Mouse (Mus musculus): ENCODE results near the gene Sppl2b.
"Not testable (repeated sequence)": the region's sequence is repeated elsewhere in the genome, so short reads cannot be mapped to it uniquely, and the experiment has no call there.

Gene Sppl2b

DNA sequence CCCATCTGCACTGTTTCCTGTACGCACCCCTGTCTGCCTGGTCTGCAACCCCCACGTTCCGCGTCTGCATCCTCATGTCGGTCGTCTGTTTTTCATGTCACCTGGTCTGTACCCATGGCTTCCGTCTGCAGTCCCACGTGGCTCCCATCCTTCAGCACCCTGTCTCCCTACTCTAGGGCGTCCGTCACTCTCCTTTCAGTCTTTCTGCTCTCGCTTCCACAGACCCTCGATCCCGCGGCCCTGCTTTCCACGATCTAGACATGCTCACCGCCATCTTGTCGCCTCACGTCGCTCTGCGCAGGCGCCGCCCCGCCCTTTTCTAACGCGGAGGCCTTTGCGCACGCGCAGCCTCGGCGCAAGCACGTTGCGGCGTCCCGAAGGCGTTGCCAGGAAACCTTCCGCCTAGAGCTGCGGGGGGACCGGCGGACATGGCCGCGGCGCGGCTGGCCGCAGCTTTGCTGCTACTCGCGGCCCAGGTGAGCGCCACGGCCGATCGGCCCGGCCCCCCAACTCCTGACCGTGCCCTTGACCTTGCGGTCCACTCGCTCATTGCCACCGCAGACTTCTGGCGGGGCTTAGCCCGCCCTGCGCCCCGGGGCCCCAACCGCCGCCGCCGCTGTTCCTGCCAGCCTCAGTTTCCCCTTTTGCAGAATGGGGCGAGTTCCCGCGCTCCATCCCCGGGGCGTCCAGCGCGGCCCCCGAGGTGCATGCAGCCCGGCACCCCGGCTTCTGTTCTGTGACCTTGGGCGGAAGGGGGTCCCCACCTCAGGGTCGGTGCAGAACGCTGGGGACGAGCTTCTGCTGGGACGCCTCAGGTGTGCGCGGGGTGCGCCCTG lies at the start of gene Sppl2b, which contains the start of gene Lsm7:
Sppl2b (plus strand) TSS at position 363 of the 836 bp plus-strand sequence.
Lsm7 (minus strand) TSS at position 297 of the 836 bp plus-strand sequence.
- peak; percentile 99 for DNase-seq (ENCODE audit: low spot score)

GRCm38 (mm10) chr10:80805322-80805721 lies 49.8 kb upstream of the Sppl2b start:
- no peak for DNase-seq (ENCODE audit: low spot score)

DNA sequence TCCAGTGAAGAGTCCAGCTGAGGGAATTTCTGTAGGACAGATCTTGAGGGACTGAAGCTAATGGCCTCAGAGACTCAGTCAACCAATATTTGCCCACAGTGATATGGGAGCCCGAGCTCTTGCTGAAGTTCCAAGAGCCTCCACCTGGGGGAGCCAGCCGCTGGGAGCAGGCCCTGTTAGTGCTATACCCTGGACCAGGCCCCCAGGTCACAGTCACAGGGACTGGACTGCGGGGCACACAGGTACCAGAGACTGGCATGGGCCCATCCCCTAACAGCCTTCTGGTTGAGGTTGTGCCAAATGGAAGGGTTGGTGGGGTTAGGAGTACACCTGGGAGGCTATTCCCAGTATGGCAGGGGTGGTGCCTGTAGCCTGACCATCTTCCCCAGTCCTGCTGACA lies 49.1 kb upstream of the Sppl2b start:
- DNase-seq (ENCODE audit: low spot score): peak; percentile 78

DNA sequence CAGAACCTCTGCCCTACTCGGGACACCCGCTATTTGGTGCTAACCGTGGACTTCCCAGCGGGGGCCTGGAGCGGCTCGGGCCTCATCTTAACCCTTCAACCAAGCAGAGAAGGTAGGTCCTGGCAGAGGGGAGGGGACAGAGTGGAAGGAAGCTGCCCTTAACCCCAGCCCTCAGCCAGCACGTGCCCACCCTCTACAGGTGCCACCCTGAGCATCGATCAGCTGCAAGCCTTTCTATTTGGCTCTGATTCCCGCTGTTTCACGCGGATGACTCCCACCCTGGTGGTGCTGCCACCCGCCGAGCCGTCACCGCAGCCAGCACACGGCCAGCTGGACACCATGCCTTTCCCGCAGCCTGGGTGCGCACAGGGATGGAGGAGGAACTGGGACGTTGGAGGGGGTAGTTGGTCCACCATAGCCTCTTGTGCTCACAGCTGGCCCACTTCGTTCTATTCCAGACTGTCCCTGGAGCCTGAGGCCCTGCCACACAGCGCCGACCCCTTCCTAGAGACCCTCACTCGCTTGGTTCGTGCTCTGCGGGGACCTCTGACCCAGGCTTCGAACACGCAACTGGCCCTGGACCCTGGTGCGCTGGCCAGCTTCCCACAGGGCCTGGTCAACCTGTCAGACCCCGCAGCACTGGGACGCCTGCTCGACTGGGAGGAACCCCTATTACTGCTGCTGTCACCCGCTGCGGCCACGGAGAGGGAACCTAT lies 48.6 kb upstream of the Sppl2b start:
- no peak for DNase-seq (ENCODE audit: low spot score)

DNA sequence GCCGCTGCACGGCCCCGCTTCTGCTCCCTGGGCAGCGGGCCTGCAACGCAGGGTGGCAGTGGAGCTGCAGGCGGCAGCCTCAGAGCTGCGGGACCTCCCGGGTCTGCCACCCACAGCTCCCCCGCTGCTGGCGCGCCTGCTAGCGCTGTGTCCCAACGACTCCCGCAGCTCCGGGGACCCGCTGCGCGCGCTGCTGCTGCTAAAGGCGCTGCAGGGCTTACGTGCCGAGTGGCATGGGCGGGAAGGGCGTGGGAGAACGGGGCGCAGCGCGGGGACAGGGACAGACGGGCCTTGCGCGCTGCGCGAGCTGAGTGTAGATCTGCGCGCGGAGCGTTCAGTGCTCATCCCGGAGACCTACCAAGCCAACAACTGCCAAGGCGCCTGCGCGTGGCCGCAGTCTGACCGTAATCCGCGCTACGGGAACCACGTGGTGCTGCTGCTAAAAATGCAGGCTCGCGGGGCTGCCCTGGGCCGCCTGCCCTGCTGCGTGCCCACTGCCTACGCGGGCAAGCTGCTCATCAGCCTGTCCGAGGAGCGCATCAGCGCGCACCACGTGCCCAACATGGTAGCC lies 47.9 kb upstream of the Sppl2b start:
- DNase-seq (ENCODE audit: low spot score): peak; percentile 53

DNA sequence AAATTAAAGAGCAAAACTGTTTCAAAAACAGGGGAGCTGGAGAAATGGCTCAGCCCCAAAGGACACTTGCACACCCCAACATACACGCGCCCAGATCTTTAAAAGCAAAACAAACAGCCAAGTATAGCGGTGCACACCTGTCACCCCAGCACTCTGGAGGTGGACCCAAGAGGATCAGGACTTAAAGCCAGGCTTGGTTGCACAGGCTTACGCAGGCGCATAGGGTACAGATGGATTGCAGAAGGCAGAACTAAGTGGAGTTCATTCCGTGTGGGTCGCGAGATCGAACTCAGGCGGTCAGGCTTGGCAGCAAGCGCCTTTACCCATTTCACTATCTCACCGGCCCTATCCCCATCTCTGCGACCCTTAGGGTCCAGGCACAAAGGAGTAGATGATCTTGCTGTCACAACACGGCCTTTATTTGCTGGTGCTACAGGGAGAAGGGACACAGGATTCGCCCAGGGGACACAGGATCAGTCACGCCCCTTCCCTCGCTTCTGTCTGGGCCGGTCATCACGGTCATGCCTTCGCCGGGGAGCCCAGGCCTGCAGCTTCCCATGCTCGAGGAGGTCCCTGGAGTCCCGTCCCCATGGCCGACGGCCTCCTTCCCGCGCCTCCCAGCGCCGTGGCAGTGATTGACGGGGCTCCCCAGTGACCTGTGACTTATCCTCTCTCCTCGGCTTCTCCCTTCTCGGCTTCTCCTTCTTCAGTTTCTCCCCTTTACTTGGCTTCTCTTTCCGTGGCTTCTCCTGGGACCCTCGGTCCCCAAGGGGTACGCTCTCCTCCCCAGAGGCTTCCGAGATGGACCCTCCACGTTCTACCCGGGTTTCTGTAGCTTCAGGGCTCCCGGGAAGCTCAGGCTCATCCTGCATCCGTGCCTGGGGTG lies 46.7 kb upstream of the Sppl2b start:
- no peak for DNase-seq (ENCODE audit: low spot score)

- DNase-seq (ENCODE audit: low spot score): no peak
These were observed 46.0 kb upstream of the Sppl2b start for GRCm38 (mm10) chr10:80808985-80809632.

DNA sequence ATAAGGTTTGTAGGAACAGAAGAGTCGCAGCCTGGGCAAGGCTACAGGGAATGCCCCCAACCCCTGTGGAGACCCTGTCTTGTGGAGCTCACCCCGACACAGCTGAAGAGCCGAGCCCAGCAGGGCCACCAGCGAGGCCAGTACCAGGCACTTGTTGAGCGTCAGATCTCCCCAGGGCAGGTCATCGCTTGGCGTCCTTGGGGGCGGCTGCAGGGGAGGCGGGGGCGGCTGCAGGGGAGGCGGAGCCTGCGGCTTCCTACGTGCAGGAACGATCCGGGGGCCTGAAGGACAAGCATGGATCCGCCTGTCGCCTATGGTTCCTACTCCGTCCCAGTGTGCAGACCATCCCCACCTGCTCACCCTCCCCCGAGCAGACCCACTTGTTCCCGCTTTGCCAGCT lies 45.0 kb upstream of the Sppl2b start:
- no peak for DNase-seq (ENCODE audit: low spot score)

DNA sequence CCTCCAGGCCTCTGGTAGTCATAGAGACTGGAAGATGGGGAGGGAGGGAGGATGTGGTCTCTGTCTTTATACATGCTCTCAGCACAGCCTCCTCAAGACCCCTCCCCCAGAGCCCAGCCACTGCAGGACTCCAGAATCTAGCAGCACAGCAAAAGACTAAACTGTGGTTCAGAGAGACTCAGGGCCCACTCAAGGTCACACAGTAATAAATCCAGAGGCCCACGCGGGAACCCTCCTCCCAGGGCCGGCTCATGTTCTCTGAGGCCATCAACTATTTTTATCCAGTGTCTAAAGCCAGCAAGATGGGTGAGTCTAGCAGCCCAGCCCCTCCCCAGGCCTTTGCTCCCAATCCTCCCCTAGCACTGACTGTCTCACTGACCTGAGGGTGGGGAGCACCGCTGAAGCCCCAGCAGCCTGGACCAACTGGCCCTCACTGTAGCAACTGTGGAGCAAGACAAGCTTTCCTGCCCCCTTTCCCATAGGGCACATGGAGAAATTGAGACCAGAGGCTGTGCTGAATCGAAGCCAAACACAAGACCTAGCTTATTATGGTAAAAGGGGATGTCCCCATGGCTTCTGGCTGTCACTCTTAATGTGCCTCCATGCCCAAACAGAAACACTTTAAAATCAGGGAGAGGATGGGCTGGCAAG lies 42.6 kb upstream of the Sppl2b start:
- no peak for DNase-seq (ENCODE audit: low spot score)

- no peak for DNase-seq (ENCODE audit: low spot score)
These were observed 41.7 kb upstream of the Sppl2b start, which contains the start of gene Jsrp1 for GRCm38 (mm10) chr10:80813366-80813765. Gene Jsrp1, minus strand, starts transcription at chr10:80813498.

DNA sequence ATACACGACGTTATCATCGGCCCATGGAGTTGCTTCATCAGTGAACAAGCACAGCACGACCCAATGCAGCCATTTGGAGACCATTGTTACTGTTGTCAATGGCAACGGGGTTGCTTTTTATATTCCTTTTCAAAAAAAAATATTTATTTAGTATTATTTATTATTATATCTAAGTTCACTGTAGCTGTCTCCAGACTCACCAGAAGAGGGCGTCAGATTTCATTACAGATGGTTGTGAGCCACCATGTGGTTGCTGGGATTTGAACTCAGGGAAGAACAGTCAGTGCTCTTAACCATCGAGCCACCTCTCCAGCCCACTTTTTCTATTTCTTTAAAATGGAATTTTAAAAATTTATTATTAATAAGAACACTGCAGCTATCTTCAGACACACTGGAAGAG lies 40.3 kb upstream of the Sppl2b start:
- no peak for DNase-seq (ENCODE audit: low spot score)

GRCm38 (mm10) chr10:80816303-80816702 lies 38.8 kb upstream of the Sppl2b start:
- not testable (repeated sequence) for DNase-seq (ENCODE audit: low spot score)

DNA sequence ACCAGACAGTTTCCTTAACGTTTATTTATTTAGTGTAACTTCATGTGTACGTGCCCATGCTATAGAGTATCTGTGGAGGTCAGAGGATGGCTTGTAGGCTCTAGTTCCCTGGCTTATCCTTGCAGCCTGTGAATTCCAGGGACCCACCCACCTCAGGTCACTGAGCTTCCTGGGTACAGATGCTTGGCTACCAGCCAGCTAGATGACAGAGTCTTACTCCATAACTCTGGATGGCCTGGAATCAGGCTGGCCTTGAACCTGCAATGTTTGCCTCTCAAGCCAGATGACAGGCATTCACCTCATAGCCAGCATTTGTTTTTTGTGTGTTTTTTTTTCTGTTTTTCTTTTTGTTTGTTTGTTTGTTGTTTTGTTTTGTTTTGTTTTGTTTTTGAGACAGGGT lies 37.9 kb upstream of the Sppl2b start:
- DNase-seq (ENCODE audit: low spot score): no peak

DNA sequence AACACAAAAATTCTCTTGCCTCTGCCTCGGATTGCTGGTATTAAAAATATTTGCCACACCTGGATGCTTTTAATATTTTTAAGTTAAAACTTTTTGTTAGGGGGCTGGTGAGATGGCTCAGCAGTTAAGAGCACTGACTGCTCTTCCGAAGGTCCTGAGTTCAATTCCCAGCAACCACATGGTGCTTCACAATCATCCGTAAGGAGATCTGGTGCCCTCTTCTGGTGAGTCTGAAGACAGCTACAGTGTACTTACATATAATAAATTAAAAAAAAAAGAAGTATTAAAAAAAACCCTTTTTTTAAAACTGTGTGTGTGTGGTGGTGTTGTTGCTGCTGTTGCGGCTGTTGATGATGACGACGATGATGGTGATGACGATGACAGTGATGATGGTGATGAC lies 37.1 kb upstream of the Sppl2b start:
- DNase-seq (ENCODE audit: low spot score): not testable (repeated sequence)

GRCm38 (mm10) chr10:80818599-80819281 lies 36.3 kb upstream of the Sppl2b start:
- no peak for DNase-seq (ENCODE audit: low spot score)

- no peak for DNase-seq (ENCODE audit: low spot score)
These were observed 35.7 kb upstream of the Sppl2b start for GRCm38 (mm10) chr10:80819406-80819805.

DNA sequence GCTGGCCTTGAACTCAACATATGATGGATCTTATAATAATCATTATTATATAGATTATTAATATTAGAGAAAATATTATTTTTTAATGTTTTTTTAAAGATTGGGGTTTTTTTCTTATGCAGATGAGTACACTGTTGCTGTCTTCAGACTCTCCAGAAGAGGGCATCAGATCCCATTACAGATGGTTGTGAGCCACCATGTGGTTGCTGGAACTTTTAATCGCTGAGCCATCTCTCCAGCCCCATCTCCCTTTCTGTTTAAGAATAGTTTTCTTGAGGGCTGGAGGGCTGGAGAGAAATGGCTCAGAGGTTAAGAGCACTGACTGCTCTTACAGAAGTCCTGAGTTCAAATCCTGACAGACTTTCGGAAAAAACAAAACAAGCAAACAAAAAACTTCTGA lies 33.1 kb upstream of the Sppl2b start:
- DNase-seq (ENCODE audit: low spot score): no peak

DNA sequence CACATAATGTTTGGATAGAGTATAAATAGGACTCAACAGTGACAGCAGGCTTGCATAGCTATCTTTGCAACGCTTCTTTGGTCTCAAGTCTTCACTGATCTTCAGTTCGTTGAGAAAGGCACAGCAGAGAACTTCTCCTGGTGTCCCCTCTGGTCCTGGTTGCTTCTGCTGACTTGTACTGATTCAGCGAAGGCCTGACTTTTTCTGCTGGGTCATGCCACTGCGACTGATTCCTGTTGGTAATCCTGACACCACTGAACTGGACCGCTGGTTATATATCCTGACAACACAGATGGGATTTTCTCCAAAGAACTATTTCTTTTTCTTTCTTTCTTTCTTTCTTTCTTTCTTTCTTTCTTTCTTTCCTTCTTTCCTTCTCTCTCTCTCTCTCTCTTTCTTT lies 32.5 kb upstream of the Sppl2b start:
- no peak for DNase-seq (ENCODE audit: low spot score)

- no peak for DNase-seq (ENCODE audit: low spot score)
These were observed 31.8 kb upstream of the Sppl2b start for GRCm38 (mm10) chr10:80823316-80823715.
